Mouse (Mus musculus): ENCODE data around the gene Tab1. TPM values are rescaled to one million over a fixed set of nuclear protein-coding genes. Genes with fewer than 3 reads are reported as not detected.

Gene Tab1
- total and polyA plus RNA-seq, 3 experiments: 11.6 to 17.7 (median 12.0) TPM

DNA sequence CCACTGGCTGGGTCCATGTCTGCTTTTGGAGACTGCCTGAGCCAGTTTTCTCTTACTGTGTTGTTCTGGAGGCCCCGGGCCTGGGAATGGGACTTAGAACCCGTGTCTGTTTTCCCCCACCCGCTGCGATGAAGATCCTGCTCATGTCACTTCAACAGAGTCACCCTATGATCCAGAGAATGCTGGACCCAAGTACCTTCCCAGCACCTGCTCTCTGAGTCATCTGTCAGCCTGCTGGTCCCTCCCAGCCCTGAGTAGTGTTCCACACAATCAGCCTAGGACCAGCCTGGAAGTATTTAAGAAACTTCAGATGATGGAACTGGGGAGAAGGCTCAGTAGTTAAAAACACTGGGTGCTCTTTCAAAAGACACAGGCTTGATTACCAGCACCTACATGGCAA, 30.8 kb downstream of the Tab1 start:
- H3K4me2 ChIP-seq (ENCODE audit: insufficient read depth, low read depth, poor library complexity, severe bottlenecking): no peak overlapping the region
- no peaks in the 10 kb centered on the region for H3K79me2 ChIP-seq (replicated peaks; ENCODE audit: control insufficient read depth, extremely low read depth, insufficient read depth, poor library complexity, severe bottlenecking)
- H3K9ac ChIP-seq (ENCODE audit: insufficient read depth, low read depth): no peak overlapping the region
- no peaks in the 10 kb centered on the region for H3K4me1 ChIP-seq (ENCODE audit: control insufficient read depth in 1 of 2, insufficient read depth in 2 of 2)
- no peak for TF ChIP-seq CTCF (conservative IDR thresholded peaks at IDR 0.05 in 1 of 2, IDR thresholded peaks at IDR 0.05 in 1 of 2; ENCODE audit: low read depth in 2 of 2, low read length in 2 of 2)
- no peak for TF ChIP-seq USF2 (conservative IDR thresholded peaks at IDR 0.05; ENCODE audit: low read depth, low read length)
- TF ChIP-seq NELFE (IDR thresholded peaks at IDR 0.05; ENCODE audit: low read depth, low read length): no peak
- no peak for TF ChIP-seq RCOR1 (conservative IDR thresholded peaks at IDR 0.05; ENCODE audit: low read depth, low read length)
- TF ChIP-seq KAT2A (IDR thresholded peaks at IDR 0.05; ENCODE audit: insufficient replicate concordance, low read length): no peak
- no peak for TF ChIP-seq POLR2AphosphoS2 (IDR thresholded peaks at IDR 0.05; ENCODE audit: low read depth, low read length)
- no peak for TF ChIP-seq UBTF (IDR thresholded peaks at IDR 0.05; ENCODE audit: low read depth, low read length)
- TF ChIP-seq SMC3 (IDR thresholded peaks at IDR 0.05; ENCODE audit: low read depth, low read length): no peak
- TF ChIP-seq MAZ (IDR thresholded peaks at IDR 0.05; ENCODE audit: low read depth, low read length): no peak
- no peak for TF ChIP-seq CHD2 (IDR thresholded peaks at IDR 0.05; ENCODE audit: low read length)
- no peak for TF ChIP-seq NRF1 (IDR thresholded peaks at IDR 0.05; ENCODE audit: low read depth, low read length)
- no peak for TF ChIP-seq PAX5 (IDR thresholded peaks at IDR 0.05; ENCODE audit: low read length)
- no peak for TF ChIP-seq TBP (conservative IDR thresholded peaks at IDR 0.05; ENCODE audit: low read depth, low read length)
- no peak for TF ChIP-seq ZKSCAN1 (IDR thresholded peaks at IDR 0.05; ENCODE audit: borderline replicate concordance, low read depth, low read length)
- TF ChIP-seq ELF1 (IDR thresholded peaks at IDR 0.05; ENCODE audit: low read depth, low read length): no peak
- no peak for TF ChIP-seq ETS1 (conservative IDR thresholded peaks at IDR 0.05; ENCODE audit: low read depth, low read length)
- TF ChIP-seq E2F4 (IDR thresholded peaks at IDR 0.05; ENCODE audit: insufficient replicate concordance, low read depth, low read length): no peak
- no peak for TF ChIP-seq MXI1 (IDR thresholded peaks at IDR 0.05; ENCODE audit: low read depth, low read length)
- no peak for TF ChIP-seq USF1 (IDR thresholded peaks at IDR 0.05; ENCODE audit: low read depth, low read length)
- peaks cover 30 to 45% of the 10 kb centered on the region in 2 experiments for H3K36me3 ChIP-seq (replicated peaks in 1 of 2; ENCODE audit: control insufficient read depth in 1 of 2, insufficient read depth in 1 of 2, low read length in 1 of 2)
- no peak overlapping the region for H3K27ac ChIP-seq (ENCODE audit: insufficient read depth, low read depth)
- H3K27me3 ChIP-seq (replicated peaks): peaks cover 13% of the 10 kb centered on the region
- dilution Hi-C loops (cut with MboI; ENCODE audit: extremely low pct_ligation_motif_present, extremely low pct_unique_long_range_greater_than_20kb, low sequenced_read_pairs): no loop called here
- in situ Hi-C loops (cut with MboI; ENCODE audit: low pct_ligation_motif_present, low pct_unique_long_range_greater_than_20kb, low sequenced_read_pairs): no loop called here
- H3K9me3 ChIP-seq (replicated peaks; ENCODE audit: low read length): no peaks in the 10 kb centered on the region
- H3K4me3 ChIP-seq (replicated peaks in 1 of 3; ENCODE audit: low read depth in 2 of 3, low read length in 2 of 3, poor library complexity in 1 of 3): no peak overlapping the region
- no peak for DNase-seq (ENCODE audit: extremely low read depth)

DNA sequence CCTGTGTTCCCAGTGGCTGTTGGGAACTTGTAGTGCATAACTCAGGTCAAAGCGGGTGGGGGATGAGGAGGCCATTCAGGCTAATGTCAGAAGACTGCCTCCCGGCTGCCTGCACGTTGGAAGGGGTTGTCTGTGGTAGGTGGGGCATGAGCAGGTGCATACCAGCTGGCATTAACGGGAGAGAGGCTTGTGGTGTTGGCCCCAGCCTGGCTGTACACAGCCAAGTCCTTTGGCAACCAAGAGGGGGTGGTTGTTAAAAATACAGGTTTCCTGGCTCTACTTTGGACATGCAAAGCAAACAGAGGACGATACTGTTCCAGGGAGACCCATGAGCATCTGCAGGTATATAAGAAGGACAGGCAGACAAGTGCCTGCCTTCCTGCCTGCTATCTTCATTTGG, 32.5 kb downstream of the Tab1 start:
- TF ChIP-seq MAX (IDR thresholded peaks at IDR 0.05; ENCODE audit: low read length) (no peak), RCOR1 (conservative IDR thresholded peaks at IDR 0.05; ENCODE audit: low read depth, low read length) (no peak), E2F4 (IDR thresholded peaks at IDR 0.05; ENCODE audit: insufficient replicate concordance, low read depth, low read length) (no peak), MXI1 (IDR thresholded peaks at IDR 0.05; ENCODE audit: low read depth, low read length) (no peak), ELF1 (IDR thresholded peaks at IDR 0.05; ENCODE audit: low read depth, low read length) (no peak), NRF1 (IDR thresholded peaks at IDR 0.05; ENCODE audit: low read depth, low read length) (no peak), NELFE (IDR thresholded peaks at IDR 0.05; ENCODE audit: low read depth, low read length) (no peak), TBP (conservative IDR thresholded peaks at IDR 0.05; ENCODE audit: low read depth, low read length) (no peak), ZKSCAN1 (IDR thresholded peaks at IDR 0.05; ENCODE audit: borderline replicate concordance, low read depth, low read length) (no peak)
- H3K9me3 ChIP-seq (replicated peaks; ENCODE audit: low read length): no peaks in the 10 kb centered on the region
- H3K4me3 ChIP-seq (replicated peaks in 1 of 3; ENCODE audit: low read depth in 2 of 3, low read length in 2 of 3, poor library complexity in 1 of 3): no peak overlapping the region
- H3K4me2 ChIP-seq (ENCODE audit: insufficient read depth, low read depth, poor library complexity, severe bottlenecking): no peak overlapping the region
- H3K9ac ChIP-seq (ENCODE audit: insufficient read depth, low read depth): no peak overlapping the region
- no peak for DNase-seq (ENCODE audit: extremely low read depth)
- in situ Hi-C loops (cut with MboI; ENCODE audit: low pct_ligation_motif_present, low pct_unique_long_range_greater_than_20kb, low sequenced_read_pairs) (no loop called here), dilution Hi-C loops (cut with MboI; ENCODE audit: extremely low pct_ligation_motif_present, extremely low pct_unique_long_range_greater_than_20kb, low sequenced_read_pairs) (no loop called here)
- H3K27me3 ChIP-seq (replicated peaks): peaks cover 24% of the 10 kb centered on the region
- peaks cover 14 to 28% of the 10 kb centered on the region in 2 experiments for H3K36me3 ChIP-seq (replicated peaks in 1 of 2; ENCODE audit: control insufficient read depth in 1 of 2, insufficient read depth in 1 of 2, low read length in 1 of 2)
- H3K27ac ChIP-seq (ENCODE audit: insufficient read depth, low read depth): no peak overlapping the region
- H3K4me1 ChIP-seq (ENCODE audit: control insufficient read depth in 1 of 2, insufficient read depth in 2 of 2): no peaks in the 10 kb centered on the region; a peak in 1 of 4 replicates
- H3K79me2 ChIP-seq (replicated peaks; ENCODE audit: control insufficient read depth, extremely low read depth, insufficient read depth, poor library complexity, severe bottlenecking): no peaks in the 10 kb centered on the region

All from CH12.LX (cell line).